9 mouse cellular contexts compared by ENCODE assay signal in the genomic region with DNA sequence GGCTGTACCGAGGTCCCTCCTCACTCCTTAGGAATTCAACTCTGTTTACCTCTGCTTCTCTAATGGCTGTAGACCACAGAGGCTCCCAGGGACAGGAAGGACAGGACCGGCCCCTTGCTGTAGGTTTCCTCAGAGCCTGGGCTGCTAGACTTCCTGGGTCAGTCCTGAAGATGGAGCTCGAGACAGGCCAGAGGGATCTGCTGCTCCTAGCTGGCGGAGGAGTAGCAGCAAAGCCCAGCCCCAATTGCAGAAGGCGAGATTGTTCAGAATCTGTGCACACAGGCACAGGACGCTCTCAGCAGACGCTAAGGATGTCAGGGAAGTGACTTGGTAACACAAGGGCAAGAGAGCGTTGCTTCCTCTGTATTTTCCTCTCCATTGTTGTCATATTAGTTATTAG.
DNase-seq lines count a peak whose midpoint lies in the region; ATAC-seq and TF ChIP-seq lines count a peak whose summit lies in the region.
"Had no signal": no experiment of that assay in that cellular context is flagged by ENCODE, and none has a peak within 500 bp of the region (broad histone marks: within the 10 kb centered on the region; RNA-seq: fewer than 3 reads in every experiment).

No protein-coding gene starts in this region.

- H3K4me2 ChIP-seq in forebrain, postnatal 0 days (ENCODE audit: low read depth) = no peak overlapping the region
- no peak overlapping the region for H3K4me2 ChIP-seq in lung, embryonic 15.5 days
- H3K4me2 ChIP-seq: liver, embryonic 15.5 days had no signal

- no peak overlapping the region for H3K27ac ChIP-seq in forebrain, postnatal 0 days (ENCODE audit: low read depth, low read length)
- H3K27ac ChIP-seq in lung, embryonic 15.5 days = peak overlapping the region; percentile 7; the same call in 1 of the 2 replicates
- H3K27ac ChIP-seq: liver, embryonic 15.5 days had no signal

- H3K9me3 ChIP-seq in forebrain, postnatal 0 days (ENCODE audit: low read length) = no peaks in the 10 kb centered on the region
- no peaks in the 10 kb centered on the region for H3K9me3 ChIP-seq in lung, embryonic 15.5 days
- H3K9me3 ChIP-seq: liver, embryonic 15.5 days had no signal

- peak; percentile 71 for TF ChIP-seq CTCF in forebrain, postnatal 0 days (IDR thresholded peaks at IDR 0.05; ENCODE audit: low read depth)

- H3K4me3 ChIP-seq in forebrain, postnatal 0 days (ENCODE audit: low read depth, low read length) = no peak overlapping the region
- no peak overlapping the region for H3K4me3 ChIP-seq in lung, embryonic 15.5 days
- H3K4me3 ChIP-seq: liver, embryonic 15.5 days had no signal

- peak; percentile 44 for DNase-seq in 416B (ENCODE audit: low read depth)
- peak; percentile 61 for DNase-seq in forebrain, postnatal 0 days
- peak; percentile 71 to 80 for DNase-seq in heart, postnatal 14 days
- peak; percentile 28 to 59 for DNase-seq in layer of hippocampus, adult 18-20 months (ENCODE audit: low spot score in 2 of 2)
- peak; percentile 62 for DNase-seq in ovary, postnatal 14 days (ENCODE audit: low spot score)
- DNase-seq in thymus, postnatal 14 days = no peak

- no peaks in the 10 kb centered on the region for H3K27me3 ChIP-seq in forebrain, postnatal 0 days (ENCODE audit: insufficient read depth, low read length)
- no peaks in the 10 kb centered on the region for H3K27me3 ChIP-seq in lung, embryonic 15.5 days
- H3K27me3 ChIP-seq: liver, embryonic 15.5 days had no signal

- no peak overlapping the region for H3K9ac ChIP-seq in forebrain, postnatal 0 days
- H3K9ac ChIP-seq in lung, embryonic 15.5 days = no peak overlapping the region
- H3K9ac ChIP-seq: liver, embryonic 15.5 days had no signal

- no peaks in the 10 kb centered on the region for H3K36me3 ChIP-seq in forebrain, postnatal 0 days (ENCODE audit: insufficient read depth)
- no peaks in the 10 kb centered on the region for H3K36me3 ChIP-seq in lung, embryonic 15.5 days
- H3K36me3 ChIP-seq: liver, embryonic 15.5 days had no signal

- intact Hi-C loops in heart, postnatal 14 days (cut with DNase I) = loop anchor here (2.0 to 5.0 kb wide), 3 partner anchors 200 to 583 kb away; no protein-coding TSS in a partner anchor

- 29% methylated on average over 8 of the region's 8 CpGs for WGBS in forebrain, postnatal 0 days
- WGBS in lung, embryonic 15.5 days = 7% methylated on average over 8 of the region's 8 CpGs

- H3K4me1 ChIP-seq in forebrain, postnatal 0 days (ENCODE audit: insufficient read depth) = no peaks in the 10 kb centered on the region
- peaks cover 8% of the 10 kb centered on the region for H3K4me1 ChIP-seq in lung, embryonic 15.5 days
- H3K4me1 ChIP-seq: liver, embryonic 15.5 days had no signal

- ATAC-seq in cerebellum, adult (ENCODE audit: insufficient number of reproducible peaks, low FRiP score, low TSS enrichment) = peak; percentile 90
- ATAC-seq in forebrain, postnatal 0 days = peak; percentile 83
- peak; percentile 91 for ATAC-seq in lung, embryonic 15.5 days (ENCODE audit: borderline replicate concordance, extremely low read depth, low FRiP score, low TSS enrichment)
